Mouse (Mus musculus): ENCODE measurements around the gene Fbxo41.

- no peak for TF ChIP-seq POLR2A (IDR thresholded peaks at IDR 0.05; ENCODE audit: low read depth, low read length)
- TF ChIP-seq CTCF (IDR thresholded peaks at IDR 0.05; ENCODE audit: extremely low read depth, insufficient read length, insufficient replicate concordance, low read depth, low read length), result no peak
Observed at GRCm38 (mm10) chr6:85508602-85509001, 5.8 kb upstream of the Fbxo41 start.

Data from small intestine, adult 2 months (tissue).